Mouse (Mus musculus) hindbrain, embryonic 12.5 days (tissue): ENCODE measurements around the gene Mrpl33. TPM values are rescaled to one million over a fixed set of nuclear protein-coding genes. Genes with fewer than 3 reads are reported as not detected.
A peak's percentile ranks its signal among the peaks of the same experiment; 100 is the strongest.

ENCODE experiments used
- ATAC-seq: fragments of 200-750 bp; cut with Nextera tagmentation; 2 replicates; pipeline ENCODE4 v1.8.0; 2017; ENCODE audit warnings: moderate TSS enrichment; ENCODE audit not compliant: low FRiP score
- H3K27ac ChIP-seq: fragments of 300-500 bp; sonication (generic); 2 replicates; pipeline ENCODE4 v1.5.1; 2016; ENCODE audit warnings: mild to moderate bottlenecking
- H3K27me3 ChIP-seq: fragments of 300-500 bp; sonication (generic); 2 replicates; pipeline ENCODE4 v1.6.1; 2016; ENCODE audit warnings: mild to moderate bottlenecking
- H3K36me3 ChIP-seq: fragments of 300-500 bp; sonication (generic); 2 replicates; pipeline ENCODE4 v1.6.1; 2016; ENCODE audit warnings: mild to moderate bottlenecking
- H3K4me1 ChIP-seq: fragments of 300-500 bp; sonication (generic); 2 replicates; pipeline ENCODE4 v1.6.1; 2016
- H3K4me2 ChIP-seq: fragments of 300-500 bp; sonication (generic); replicated peaks from 2 replicates; pipeline ENCODE4 v1.6.1; 2016; ENCODE audit warnings: mild to moderate bottlenecking
- H3K4me3 ChIP-seq: fragments of 300-500 bp; sonication (generic); 2 replicates; pipeline ENCODE4 v1.5.1; 2016; ENCODE audit warnings: mild to moderate bottlenecking
- H3K9ac ChIP-seq: fragments of 300-500 bp; sonication (generic); 2 replicates; pipeline ENCODE4 v1.6.1; 2016; ENCODE audit warnings: mild to moderate bottlenecking, moderate library complexity
- H3K9me3 ChIP-seq: fragments of 300-500 bp; sonication (generic); replicated peaks from 2 replicates; pipeline ENCODE4 v1.6.1; 2016; ENCODE audit warnings: mild to moderate bottlenecking
- WGBS: fragments of 180-500 bp; shearing (Covaris S2); methylation state at CpG from one replicate; pipeline ENCODE4 v1.1.7; 2016; 5-methylcytosine and 5-hydroxymethylcytosine counted together
- polyA plus RNA-seq: library from polyadenylated mRNA; unstranded; fragments of >200 nt; fragmentation: Nextera tagmentation; extraction: Ambion mirVana; gene quantifications from 2 replicates; pipeline ENCODE4 v1.2.1, GENCODE M21; 2016

Mrpl33 gene
- 193 and 201 TPM in 2 replicates for polyA plus RNA-seq

GRCm38 (mm10) chr5:31596481-31597429 is at the start of gene Mrpl33:
TSS of gene Mrpl33 (plus strand) at chr5:31596935.
- Histone ChIP-seq H3K9ac (peak within 1 kb of the TSS; percentile 60; the same call in 1 of the 2 replicates), H3K4me1 (peaks cover 6% of the 10 kb centered on the region; the same call in 1 of the 2 replicates)

GRCm38 (mm10) chr5:31559401-31559800 is 37.3 kb upstream of the Mrpl33 start:
- no peaks in the 10 kb centered on the region for H3K4me1 ChIP-seq
- peaks cover 43% of the 10 kb centered on the region for H3K36me3 ChIP-seq
- H3K4me3 ChIP-seq: no peak overlapping the region
- H3K9me3 ChIP-seq: no peaks in the 10 kb centered on the region
- ATAC-seq: no peak
- no peaks in the 10 kb centered on the region for H3K27me3 ChIP-seq
- H3K9ac ChIP-seq: no peak overlapping the region
- 33% methylated on average over 1 of the region's 1 CpGs for WGBS
- no peak overlapping the region for H3K4me2 ChIP-seq
- H3K27ac ChIP-seq: no peak overlapping the region

More at GRCm38 (mm10) chr5:31596481-31597429, at the start of gene Mrpl33:
- no peaks in the 10 kb centered on the region for H3K36me3 ChIP-seq
- H3K4me3 ChIP-seq: peak within 1 kb of the TSS; percentile 32
- peak within 1 kb of the TSS; percentile 61 for H3K4me2 ChIP-seq
- peaks cover 14% of the 10 kb centered on the region; the same call in 1 of the 2 replicates for H3K27me3 ChIP-seq
- no peaks in the 10 kb centered on the region for H3K9me3 ChIP-seq
- no peak for ATAC-seq
- H3K27ac ChIP-seq: no peak within 1 kb of the TSS
- 7% methylated on average over 26 of the region's 26 CpGs for WGBS

- 95% methylated on average over 2 of the region's 2 CpGs for WGBS
- Histone ChIP-seq H3K36me3 (peaks cover 34% of the 10 kb centered on the region), H3K27ac (no peak overlapping the region), H3K4me2 (no peak overlapping the region), H3K9ac (no peak overlapping the region), H3K4me3 (no peak overlapping the region), H3K9me3 (no peaks in the 10 kb centered on the region), H3K27me3 (no peaks in the 10 kb centered on the region), H3K4me1 (no peaks in the 10 kb centered on the region)
- no peak for ATAC-seq
Observed at GRCm38 (mm10) chr5:31560352-31560751, 36.4 kb upstream of the Mrpl33 start.

- Histone ChIP-seq H3K4me1 (no peaks in the 10 kb centered on the region), H3K27me3 (no peaks in the 10 kb centered on the region), H3K9ac (no peak overlapping the region), H3K9me3 (no peaks in the 10 kb centered on the region), H3K4me3 (no peak overlapping the region), H3K27ac (no peak overlapping the region), H3K4me2 (no peak overlapping the region), H3K36me3 (peaks cover 22% of the 10 kb centered on the region)
- no peak for ATAC-seq
- WGBS: 89% methylated on average over 7 of the region's 7 CpGs
Observed at GRCm38 (mm10) chr5:31562036-31562666, 34.6 kb upstream of the Mrpl33 start.

DNA sequence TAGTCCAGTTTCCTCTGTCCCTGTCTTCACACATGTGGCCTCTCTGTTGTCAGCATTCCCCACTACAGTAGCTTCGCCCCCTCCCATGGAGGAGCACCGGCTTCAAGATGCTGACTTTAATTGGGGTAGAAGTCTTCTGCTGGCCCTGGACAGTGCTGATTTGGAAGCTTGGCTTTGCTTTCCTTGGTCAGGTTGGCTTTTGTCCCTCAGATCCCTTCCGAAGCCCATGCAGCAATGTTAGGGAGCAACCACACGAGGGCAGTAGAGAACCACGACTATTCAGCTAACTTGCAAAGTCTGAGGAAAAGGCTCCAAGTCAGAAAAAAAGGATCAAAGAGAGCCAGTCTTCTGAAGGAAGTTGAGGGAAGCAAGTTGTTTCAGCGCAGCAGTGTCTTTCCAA is 33.2 kb upstream of the Mrpl33 start:
- H3K4me3 ChIP-seq: no peak overlapping the region
- ATAC-seq: no peak
- WGBS: 7% methylated on average over 6 of the region's 6 CpGs
- no peaks in the 10 kb centered on the region for H3K27me3 ChIP-seq
- H3K9ac ChIP-seq: no peak overlapping the region
- peaks cover 13% of the 10 kb centered on the region for H3K36me3 ChIP-seq
- H3K4me1 ChIP-seq: no peaks in the 10 kb centered on the region
- no peak overlapping the region for H3K4me2 ChIP-seq
- H3K9me3 ChIP-seq: no peaks in the 10 kb centered on the region
- H3K27ac ChIP-seq: no peak overlapping the region

GRCm38 (mm10) chr5:31563905-31564304 is 32.8 kb upstream of the Mrpl33 start:
- 51% methylated on average over 7 of the region's 7 CpGs for WGBS
- no peak overlapping the region for H3K27ac ChIP-seq
- H3K9ac ChIP-seq: no peak overlapping the region
- peaks cover 13% of the 10 kb centered on the region for H3K36me3 ChIP-seq
- no peaks in the 10 kb centered on the region for H3K27me3 ChIP-seq
- no peaks in the 10 kb centered on the region for H3K9me3 ChIP-seq
- no peak overlapping the region for H3K4me3 ChIP-seq
- no peaks in the 10 kb centered on the region for H3K4me1 ChIP-seq
- no peak overlapping the region for H3K4me2 ChIP-seq
- no peak for ATAC-seq

DNA sequence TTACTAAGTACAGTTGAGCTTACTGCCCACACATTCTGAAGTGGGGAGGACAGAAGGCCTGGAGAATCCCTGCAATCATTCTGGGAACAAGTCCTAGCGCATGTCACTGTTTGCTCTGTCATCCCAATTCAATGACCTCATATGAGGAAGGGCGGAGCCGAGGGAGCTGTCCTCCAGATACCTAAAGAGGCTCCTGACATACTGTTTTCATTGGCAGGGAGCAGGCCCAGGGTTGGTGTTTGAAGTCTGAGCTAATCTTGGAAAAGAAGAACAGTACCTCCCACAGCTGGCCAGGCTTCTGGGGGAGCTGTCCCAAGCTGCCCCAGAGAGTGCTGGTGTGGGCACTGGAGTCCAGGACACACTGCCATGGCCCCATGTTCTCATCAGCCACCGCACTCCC is 31.8 kb upstream of the Mrpl33 start:
- H3K27ac ChIP-seq: no peak overlapping the region
- no peaks in the 10 kb centered on the region for H3K9me3 ChIP-seq
- 86% methylated on average over 4 of the region's 4 CpGs for WGBS
- H3K36me3 ChIP-seq: peaks cover 10% of the 10 kb centered on the region
- no peaks in the 10 kb centered on the region for H3K4me1 ChIP-seq
- H3K27me3 ChIP-seq: no peaks in the 10 kb centered on the region
- no peak overlapping the region for H3K4me2 ChIP-seq
- H3K9ac ChIP-seq: no peak overlapping the region
- ATAC-seq: no peak
- no peak overlapping the region for H3K4me3 ChIP-seq

- Histone ChIP-seq H3K4me3 (no peak overlapping the region), H3K4me1 (peaks cover 4% of the 10 kb centered on the region), H3K36me3 (0 out of 2 replicates have a peak, but pooled peaks cover 3% of the 10 kb centered on the region), H3K4me2 (no peak overlapping the region), H3K27me3 (no peaks in the 10 kb centered on the region), H3K27ac (no peak overlapping the region), H3K9ac (no peak overlapping the region), H3K9me3 (no peaks in the 10 kb centered on the region)
- WGBS: 73% methylated on average over 7 of the region's 7 CpGs
- ATAC-seq: no peak
Observed at GRCm38 (mm10) chr5:31566026-31566425, 30.7 kb upstream of the Mrpl33 start.

- H3K27ac ChIP-seq: no peak overlapping the region
- H3K9me3 ChIP-seq: no peaks in the 10 kb centered on the region
- H3K4me2 ChIP-seq: no peak overlapping the region
- H3K4me3 ChIP-seq: no peak overlapping the region
- 0 out of 2 replicates have a peak, but pooled peaks cover 3% of the 10 kb centered on the region for H3K36me3 ChIP-seq
- H3K27me3 ChIP-seq: no peaks in the 10 kb centered on the region
- WGBS: 55% methylated on average over 3 of the region's 3 CpGs
- ATAC-seq: no peak
- peaks cover 8% of the 10 kb centered on the region for H3K4me1 ChIP-seq
- H3K9ac ChIP-seq: no peak overlapping the region
Observed at GRCm38 (mm10) chr5:31566457-31566856, 30.3 kb upstream of the Mrpl33 start.

- H3K9ac ChIP-seq: no peak overlapping the region
- H3K9me3 ChIP-seq: no peaks in the 10 kb centered on the region
- H3K36me3 ChIP-seq: no peaks in the 10 kb centered on the region; the same call in 1 of the 2 replicates
- no peaks in the 10 kb centered on the region for H3K27me3 ChIP-seq
- H3K4me3 ChIP-seq: no peak overlapping the region
- peaks cover 11% of the 10 kb centered on the region for H3K4me1 ChIP-seq
- no peak overlapping the region for H3K4me2 ChIP-seq
- ATAC-seq: no peak
- no peak overlapping the region for H3K27ac ChIP-seq
- WGBS: 82% methylated on average over 5 of the region's 5 CpGs
Observed at GRCm38 (mm10) chr5:31567951-31568657, 28.6 kb upstream of the Mrpl33 start.

GRCm38 (mm10) chr5:31571023-31571608 is 25.6 kb upstream of the Mrpl33 start:
- Histone ChIP-seq H3K9ac (0 out of 2 replicates have a peak overlapping the region, but pooled peaks have one; percentile 27), H3K4me2 (peak overlapping the region; percentile 27), H3K36me3 (no peaks in the 10 kb centered on the region; the same call in 1 of the 2 replicates), H3K9me3 (no peaks in the 10 kb centered on the region), H3K4me3 (no peak overlapping the region), H3K27ac (no peak overlapping the region), H3K27me3 (no peaks in the 10 kb centered on the region), H3K4me1 (peaks cover 11% of the 10 kb centered on the region)
- 16% methylated on average over 20 of the region's 20 CpGs for WGBS
- ATAC-seq: no peak
